Comparison of ENCODE assay signal across 9 mouse cellular contexts in genomic region chr3:129216911-129217561, GRCm38 (mm10). TPM values are rescaled to one million over a fixed set of nuclear protein-coding genes. Genes with fewer than 3 reads are reported as not detected.
DNase-seq lines count a peak whose midpoint lies in the region; ATAC-seq and TF ChIP-seq lines count a peak whose summit lies in the region.
"Had no signal": no experiment of that assay in that cellular context is flagged by ENCODE, and none has a peak within 500 bp of the region (broad histone marks: within the 10 kb centered on the region; RNA-seq: fewer than 3 reads in every experiment).

No protein-coding gene starts in this region.

- under 1% methylated on average over 34 of the region's 34 CpGs for WGBS in kidney, embryonic 14.5 days
- under 1% methylated on average over 34 of the region's 34 CpGs for WGBS in embryonic facial prominence, embryonic 10.5 days
- 12% methylated on average over 34 of the region's 34 CpGs for WGBS in small intestine, adult 2 months

- H3K27ac ChIP-seq in kidney, embryonic 14.5 days (ENCODE audit: low read depth, low read length), result no peak overlapping the region
- H3K27ac ChIP-seq in embryonic facial prominence, embryonic 10.5 days (replicated peaks), result peak overlapping the region; percentile 65
- H3K27ac ChIP-seq in small intestine, adult 2 months (ENCODE audit: insufficient read depth, low read depth, low read length), result no peak overlapping the region
- H3K27ac ChIP-seq: liver, embryonic 15.5 days had no signal

- TF ChIP-seq POLR2A in small intestine, adult 2 months (IDR thresholded peaks at IDR 0.05; ENCODE audit: low read depth, low read length), result no peak

- no peak overlapping the region for H3K4me3 ChIP-seq in kidney, embryonic 14.5 days (ENCODE audit: low read length)
- peak overlapping the region; percentile 64 for H3K4me3 ChIP-seq in embryonic facial prominence, embryonic 10.5 days
- H3K4me3 ChIP-seq in small intestine, adult 2 months (ENCODE audit: low read depth, low read length), result peak overlapping the region; percentile 59
- H3K4me3 ChIP-seq: liver, embryonic 15.5 days had no signal

- no peak for ATAC-seq in kidney, embryonic 14.5 days (ENCODE audit: low FRiP score, low TSS enrichment)

- H3K27me3 ChIP-seq in kidney, embryonic 14.5 days (ENCODE audit: control insufficient read depth, insufficient read depth, low read length), result peaks cover 89% of the 10 kb centered on the region
- H3K27me3 ChIP-seq in embryonic facial prominence, embryonic 10.5 days (replicated peaks; ENCODE audit: low read depth, poor library complexity, severe bottlenecking), result peaks cover 100% of the 10 kb centered on the region
- H3K27me3 ChIP-seq in small intestine, adult 2 months (ENCODE audit: control insufficient read depth, insufficient read depth, low read length), result peaks cover 5% of the 10 kb centered on the region; the same call in 1 of the 2 replicates

- peaks cover 13% of the 10 kb centered on the region; the same call in 1 of the 2 replicates for H3K4me1 ChIP-seq in kidney, embryonic 14.5 days (ENCODE audit: control insufficient read depth, insufficient read depth, low read length)
- H3K4me1 ChIP-seq in embryonic facial prominence, embryonic 10.5 days, result peaks cover 50% of the 10 kb centered on the region
- H3K4me1 ChIP-seq in small intestine, adult 2 months (ENCODE audit: control insufficient read depth, insufficient read depth, insufficient read length, low read length), result no peaks in the 10 kb centered on the region

- no peak overlapping the region for H3K4me2 ChIP-seq in kidney, embryonic 14.5 days (replicated peaks; ENCODE audit: low read depth, low read length)
- H3K4me2 ChIP-seq: liver, embryonic 15.5 days had no signal

- TF ChIP-seq CTCF in small intestine, adult 2 months (IDR thresholded peaks at IDR 0.05; ENCODE audit: extremely low read depth, insufficient read length, insufficient replicate concordance, low read depth, low read length), result no peak

- no peaks in the 10 kb centered on the region for H3K36me3 ChIP-seq in kidney, embryonic 14.5 days (ENCODE audit: control insufficient read depth, insufficient read depth, low read length)
- no peaks in the 10 kb centered on the region for H3K36me3 ChIP-seq in embryonic facial prominence, embryonic 10.5 days (replicated peaks)
- no peaks in the 10 kb centered on the region for H3K36me3 ChIP-seq in small intestine, adult 2 months (ENCODE audit: control insufficient read depth, insufficient read depth, low read length)
- H3K36me3 ChIP-seq: liver, embryonic 15.5 days had no signal

- H3K9ac ChIP-seq in kidney, embryonic 14.5 days (ENCODE audit: low read depth, low read length), result no peak overlapping the region
- H3K9ac ChIP-seq: liver, embryonic 15.5 days had no signal

- DNase-seq in kidney, adult 18-20 months, result peak; percentile 63
- peak; percentile 70 for DNase-seq in embryonic facial prominence, embryonic 10.5 days (ENCODE audit: low spot score)
- DNase-seq in kidney, postnatal 4 days, result peak; percentile 46 to 69
- DNase-seq in adrenal gland, adult 8-10 months, result no peak
- no peak for DNase-seq in right cerebral cortex, adult 2 months (ENCODE audit: low spot score in 2 of 2)
- DNase-seq: cerebellum, postnatal 36 days had no signal

- H3K9me3 ChIP-seq in kidney, embryonic 14.5 days (ENCODE audit: control insufficient read depth, low read length), result no peaks in the 10 kb centered on the region
- H3K9me3 ChIP-seq in embryonic facial prominence, embryonic 10.5 days, result no peaks in the 10 kb centered on the region
- H3K9me3 ChIP-seq: liver, embryonic 15.5 days had no signal

RNA-seq across cellular contexts. Expression of gene Pitx2, which starts 17.4 kb away (rescaled TPM):
- 1.7 and 1.8 TPM in 2 replicates for polyA plus RNA-seq in kidney, embryonic 14.5 days (2014; fragmentation: Nextera tagmentation; extraction: Ambion mirVana)
- polyA plus RNA-seq in embryonic facial prominence, embryonic 10.5 days (2016; fragmentation: Nextera tagmentation; extraction: Ambion mirVana), result 41.4 and 43.8 TPM in 2 replicates
- 4.4 and 23.8 TPM in 2 replicates for polyA plus RNA-seq in small intestine, adult 2 months (2012; rRNA removed)
- total RNA-seq in adrenal gland, adult 8-10 months (2022), result under 1 TPM in 2 of 4 experiments, not detected in 2; 0.12 to 0.31 TPM

Comparison
In these comparisons a context has a peak if more than half of its experiments do, and no peak if none do; other contexts are left out.
1. DNase-seq: peak in kidney, adult 18-20 months (single experiment), embryonic facial prominence, embryonic 10.5 days (single experiment) and kidney, postnatal 4 days (2 of 2); none in adrenal gland, adult 8-10 months (single experiment) and right cerebral cortex, adult 2 months (0 of 2).